Mouse (Mus musculus) heart, postnatal 0 days (tissue): ENCODE results near the gene Necab2.

Experiments
- CTCF ChIP-seq: IDR thresholded peaks from 2 replicates; pipeline ENCODE4 v1.5.1; 2016; ENCODE audit warnings: antibody characterized with exemption, control low read depth, low read depth
- EP300 ChIP-seq: IDR thresholded peaks from 2 replicates; pipeline ENCODE4 v1.6.1; 2016; ENCODE audit warnings: antibody characterized with exemption, low read depth

GRCm38 (mm10) chr8:119510471-119510870, 64.0 kb downstream of the Necab2 start:
- TF ChIP-seq CTCF = no peak
- no peak for TF ChIP-seq EP300
